Mouse (Mus musculus) granulocyte monocyte progenitor cell, adult 5-6 weeks (primary cell): ENCODE measurements around the gene Scrg1. TPM values are rescaled to one million over a fixed set of nuclear protein-coding genes. Genes with fewer than 3 reads are reported as not detected.
"Not testable (repeated sequence)": the region's sequence is repeated elsewhere in the genome, so short reads cannot be mapped to it uniquely, and the experiment has no call there.

ENCODE experiments used
- ATAC-seq: replicated peaks from 2 replicates; pipeline ENCODE4 v1.8.0; 2016; ENCODE audit warnings: mild to moderate bottlenecking, moderate TSS enrichment, inconsistent platforms; ENCODE audit not compliant: poor library complexity, severe bottlenecking
- total RNA-seq, 2 experiments: library from RNA; stranded (forward) in 1 of 2; stranded (reverse) in 1 of 2; fragments of 200-712, 200-1000 nt in 1 of 2; fragments of >200 nt in 1 of 2; fragmentation: Nextera tagmentation in 1 of 2; gene quantifications; 2 replicates each; pipeline ENCODE4 v1.2.3; 2014 to 2017

The Scrg1 gene
- total RNA-seq, 2 experiments from 2014 or later: not detected

- peak; percentile 90 for ATAC-seq
Observed at GRCm38 (mm10) chr8:57503641-57504040, 47.9 kb downstream of the Scrg1 start.

GRCm38 (mm10) chr8:57505500-57505899 lies 49.8 kb downstream of the Scrg1 start:
- not testable (repeated sequence) for ATAC-seq

- no peak for ATAC-seq
Observed at GRCm38 (mm10) chr8:57507556-57508063, 51.9 kb downstream of the Scrg1 start.

GRCm38 (mm10) chr8:57508657-57509056 lies 52.9 kb downstream of the Scrg1 start:
- no peak for ATAC-seq

GRCm38 (mm10) chr8:57510791-57511315 lies 55.1 kb downstream of the Scrg1 start:
- ATAC-seq: no peak

GRCm38 (mm10) chr8:57511316-57512118 lies 55.8 kb downstream of the Scrg1 start, which contains the start of gene Hmgb2:
Gene Hmgb2, plus strand, starts transcription at chr8:57511907.
- peak; percentile 94 for ATAC-seq

- no peak for ATAC-seq
Observed at GRCm38 (mm10) chr8:57512141-57513056, 56.7 kb downstream of the Scrg1 start.

- ATAC-seq: not testable (repeated sequence)
Observed at GRCm38 (mm10) chr8:57513178-57513661, 57.5 kb downstream of the Scrg1 start.

GRCm38 (mm10) chr8:57516685-57517084 lies 61.0 kb downstream of the Scrg1 start:
- not testable (repeated sequence) for ATAC-seq

GRCm38 (mm10) chr8:57517723-57518122 lies 62.0 kb downstream of the Scrg1 start:
- ATAC-seq: no peak

GRCm38 (mm10) chr8:57520186-57520786 lies 64.6 kb downstream of the Scrg1 start:
- ATAC-seq: no peak

Other genes with a start within 250 kb of the Scrg1 start
- gene Hand2, start 134.9 kb upstream of the Scrg1 start, total RNA-seq (2014; fragmentation: Nextera tagmentation): not detected in 2 replicates
- not detected in 2 replicates for gene Hand2, start 134.9 kb upstream of the Scrg1 start, total RNA-seq (2017)
- gene Sap30, start 31.9 kb downstream of the Scrg1 start, total RNA-seq (2014; fragmentation: Nextera tagmentation): 21.9 and 24.6 TPM in 2 replicates
- gene Sap30, start 31.9 kb downstream of the Scrg1 start, total RNA-seq (2017): 73.7 and 93.3 TPM in 2 replicates
- 351 and 354 TPM in 2 replicates for gene Hmgb2, start 56.0 kb downstream of the Scrg1 start, total RNA-seq (2014; fragmentation: Nextera tagmentation)
- gene Hmgb2, start 56.0 kb downstream of the Scrg1 start, total RNA-seq (2017): 469 and 554 TPM in 2 replicates
- gene Galnt7, start 197.1 kb downstream of the Scrg1 start, total RNA-seq (2014; fragmentation: Nextera tagmentation): 16.8 and 21.5 TPM in 2 replicates
- gene Galnt7, start 197.1 kb downstream of the Scrg1 start, total RNA-seq (2017): 18.6 and 26.6 TPM in 2 replicates